Mouse (Mus musculus) MEL (cell line): ENCODE data around the gene Egflam. TPM values are rescaled to one million over a fixed set of nuclear protein-coding genes. Genes with fewer than 3 reads are reported as not detected.

Experiments used
- DNase-seq: peaks from one replicate; pipeline ENCODE4 v3.0.0; 2011; ENCODE audit warnings: low read depth, low spot score
- H3K27ac ChIP-seq: 2 replicates; pipeline ENCODE4 v1.5.1; 2012; ENCODE audit warnings: low read depth, mild to moderate bottlenecking, control low read depth, low read length, moderate library complexity; ENCODE audit not compliant: control insufficient read depth
- H3K27me3 ChIP-seq, 2 experiments: fragments of 150-350 bp in 1 of 2; sonication (generic) in 1 of 2; 2 replicates each; pipeline ENCODE4 v1.6.1; 2012; ENCODE audit warnings: low read length in 2 of 2, mild to moderate bottlenecking in 2 of 2, improper control_type of control experiment in 1 of 2, moderate library complexity in 1 of 2; ENCODE audit not compliant: insufficient read depth in 2 of 2, control insufficient read depth in 1 of 2
- H3K36me3 ChIP-seq, 2 experiments: 2 replicates each; pipeline ENCODE4 v1.6.1; 2012 to 2014; ENCODE audit warnings: low read length in 2 of 2, improper control_type of control experiment in 1 of 2, inconsistent platforms in 1 of 2, mild to moderate bottlenecking in 1 of 2; ENCODE audit not compliant: insufficient read depth in 2 of 2, control insufficient read depth in 1 of 2
- H3K4me1 ChIP-seq, 2 experiments: fragments of 150-350 bp in 1 of 2; sonication (generic) in 1 of 2; 2 replicates each; pipeline ENCODE4 v1.6.1; 2012; ENCODE audit warnings: low read length in 2 of 2, improper control_type of control experiment in 1 of 2, mild to moderate bottlenecking in 1 of 2; ENCODE audit not compliant: insufficient read depth in 2 of 2, control insufficient read depth in 1 of 2
- H3K4me3 ChIP-seq, 2 experiments: fragments of 150-350 bp in 1 of 2; sonication (generic) in 1 of 2; 2 replicates each; pipeline ENCODE4 v1.5.1; 2012; ENCODE audit warnings: low read depth in 2 of 2, low read length in 2 of 2, mild to moderate bottlenecking in 2 of 2, moderate library complexity in 2 of 2, control low read depth in 1 of 2, improper control_type of control experiment in 1 of 2; ENCODE audit not compliant: control insufficient read depth in 1 of 2, insufficient read depth in 1 of 2
- H3K79me2 ChIP-seq: 2 replicates; pipeline ENCODE4 v1.6.1; 2012; ENCODE audit warnings: mild to moderate bottlenecking, low read length, moderate library complexity; ENCODE audit not compliant: control insufficient read depth, poor library complexity, insufficient read depth
- H3K9ac ChIP-seq: 2 replicates; pipeline ENCODE4 v1.6.1; 2012; ENCODE audit warnings: low read depth, mild to moderate bottlenecking, control low read depth, low read length, moderate library complexity; ENCODE audit not compliant: control insufficient read depth, poor library complexity, severe bottlenecking
- H3K9me3 ChIP-seq: fragments of 150-350 bp; sonication (generic); replicated peaks from 2 replicates; pipeline ENCODE4 v1.6.1; 2012; ENCODE audit warnings: mild to moderate bottlenecking, low read length, improper control_type of control experiment, moderate library complexity; ENCODE audit not compliant: insufficient read depth
- BHLHE40 ChIP-seq: IDR thresholded peaks from 2 replicates; pipeline ENCODE4 v1.6.1; 2012; ENCODE audit warnings: low read depth, mild to moderate bottlenecking, inconsistent platforms, low read length, improper control_type of control experiment, borderline replicate concordance
- CHD2 ChIP-seq: IDR thresholded peaks from 2 replicates; pipeline ENCODE4 v1.6.1; 2011; ENCODE audit warnings: low read length, improper control_type of control experiment
- E2F4 ChIP-seq: IDR thresholded peaks from 2 replicates; pipeline ENCODE4 v1.6.1; 2011; ENCODE audit warnings: low read depth, low read length, improper control_type of control experiment, borderline replicate concordance
- ELF1 ChIP-seq: IDR thresholded peaks from 2 replicates; pipeline ENCODE4 v1.6.1; 2014; ENCODE audit warnings: low read depth, mild to moderate bottlenecking, inconsistent platforms, low read length, improper control_type of control experiment, moderate library complexity
- GATA1 ChIP-seq: IDR thresholded peaks from 2 replicates; pipeline ENCODE4 v1.6.1; 2011; ENCODE audit warnings: low read depth, low read length, improper control_type of control experiment
- JUND ChIP-seq: IDR thresholded peaks from 2 replicates; pipeline ENCODE4 v1.6.1; 2011; ENCODE audit warnings: low read depth, mild to moderate bottlenecking, improper control_type of control experiment, low read length
- KAT2A ChIP-seq: conservative IDR thresholded peaks from 2 replicates; pipeline ENCODE4 v1.6.1; 2012; ENCODE audit warnings: low read depth, low read length, improper control_type of control experiment, inconsistent platforms
- MAX ChIP-seq: IDR thresholded peaks from 2 replicates; pipeline ENCODE4 v1.6.1; 2011; ENCODE audit warnings: low read length, improper control_type of control experiment
- MAZ ChIP-seq: IDR thresholded peaks from 2 replicates; pipeline ENCODE4 v1.6.1; 2012; ENCODE audit warnings: low read depth, mild to moderate bottlenecking, inconsistent platforms, low read length, improper control_type of control experiment
- MYC ChIP-seq: IDR thresholded peaks from 2 replicates; pipeline ENCODE4 v1.6.1; 2011; ENCODE audit warnings: low read depth, mild to moderate bottlenecking, low read length, improper control_type of control experiment, moderate library complexity
- NRF1 ChIP-seq: IDR thresholded peaks from 2 replicates; pipeline ENCODE4 v1.6.1; 2014; ENCODE audit warnings: low read depth, mild to moderate bottlenecking, inconsistent platforms, low read length, improper control_type of control experiment, moderate library complexity; ENCODE audit not compliant: poor library complexity, insufficient read depth, severe bottlenecking
- POLR2AphosphoS2 ChIP-seq: IDR thresholded peaks from 2 replicates; pipeline ENCODE4 v1.6.1; 2011; ENCODE audit warnings: low read length, improper control_type of control experiment
- RAD21 ChIP-seq: IDR thresholded peaks from 2 replicates; pipeline ENCODE4 v1.6.1; 2011; ENCODE audit warnings: mild to moderate bottlenecking, low read depth, low read length, improper control_type of control experiment
- SIN3A ChIP-seq: IDR thresholded peaks from 2 replicates; pipeline ENCODE4 v1.6.1; 2012; ENCODE audit warnings: low read length, improper control_type of control experiment, inconsistent platforms
- TAL1 ChIP-seq: IDR thresholded peaks from 2 replicates; pipeline ENCODE4 v1.6.1; 2012; ENCODE audit warnings: mild to moderate bottlenecking, inconsistent platforms, low read length, moderate library complexity, mixed read lengths
- TCF12 ChIP-seq: IDR thresholded peaks from 2 replicates; pipeline ENCODE4 v1.6.1; 2014; ENCODE audit warnings: low read depth, mild to moderate bottlenecking, inconsistent platforms, low read length, improper control_type of control experiment, moderate library complexity
- UBTF ChIP-seq: IDR thresholded peaks from 2 replicates; pipeline ENCODE4 v1.6.1; 2012; ENCODE audit warnings: low read depth, mild to moderate bottlenecking, inconsistent platforms, low read length, improper control_type of control experiment, moderate library complexity, borderline replicate concordance; ENCODE audit not compliant: insufficient read depth
- USF1 ChIP-seq: IDR thresholded peaks from 2 replicates; pipeline ENCODE4 v1.6.1; 2014; ENCODE audit warnings: low read depth, mild to moderate bottlenecking, inconsistent platforms, low read length, improper control_type of control experiment, moderate library complexity
- USF2 ChIP-seq, 2 experiments: IDR thresholded peaks; 2 replicates each; pipeline ENCODE4 v1.6.1; 2011 to 2012; ENCODE audit warnings: improper control_type of control experiment in 2 of 2, low read length in 2 of 2, borderline replicate concordance in 1 of 2, inconsistent platforms in 1 of 2, low read depth in 1 of 2, mild to moderate bottlenecking in 1 of 2; ENCODE audit not compliant: insufficient read depth in 1 of 2
- ZKSCAN1 ChIP-seq: IDR thresholded peaks from 2 replicates; pipeline ENCODE4 v1.6.1; 2012; ENCODE audit warnings: low read depth, mild to moderate bottlenecking, inconsistent platforms, low read length, improper control_type of control experiment, moderate library complexity
- ZMIZ1 ChIP-seq: IDR thresholded peaks from 2 replicates; pipeline ENCODE4 v1.6.1; 2012; ENCODE audit warnings: low read depth, mild to moderate bottlenecking, inconsistent platforms, low read length, improper control_type of control experiment, moderate library complexity
- ZNF384 ChIP-seq: IDR thresholded peaks from 2 replicates; pipeline ENCODE4 v1.6.1; 2012; ENCODE audit warnings: low read depth, mild to moderate bottlenecking, inconsistent platforms, low read length, improper control_type of control experiment
- polyA plus RNA-seq, 2 experiments: library from polyadenylated mRNA; stranded (reverse) in 1 of 2; unstranded in 1 of 2; fragments of >175 nt in 1 of 2; fragments of >200 nt in 1 of 2; gene quantifications; 2 replicates each; pipeline versions ENCODE4 v1.2.1 to v1.2.4; 2012; ENCODE audit warnings: low replicate concordance in 2 of 2, low read depth in 1 of 2; ENCODE audit not compliant: insufficient read length in 2 of 2, insufficient read depth in 1 of 2, missing spikeins in 1 of 2
- total RNA-seq: library from RNA; depleted of rRNA; stranded (reverse); fragments of 300-350 nt; gene quantifications from 2 replicates; pipeline ENCODE4 v1.2.3, GENCODE M21; 2012

The Egflam gene
- total and polyA plus RNA-seq, 3 experiments = not detected

DNA sequence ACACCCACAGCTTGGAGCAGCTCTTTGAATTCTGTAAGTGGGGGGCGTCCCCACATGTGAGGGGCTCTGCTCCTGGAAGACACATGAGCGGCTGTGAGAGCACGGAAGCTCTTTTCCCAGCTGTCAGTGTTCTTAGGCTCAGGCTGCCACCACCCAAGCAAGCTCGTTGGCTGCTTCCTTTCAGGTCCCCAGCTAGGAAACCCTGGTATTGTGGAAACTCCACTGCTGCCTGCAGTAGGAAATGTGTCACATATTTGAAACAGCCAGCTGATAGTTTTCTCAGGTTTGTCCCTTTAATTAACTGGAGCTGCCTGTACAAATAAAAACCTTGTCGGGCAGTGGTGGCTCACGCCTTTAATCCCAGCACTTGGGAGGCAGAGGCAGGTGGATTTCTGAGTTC, 234.3 kb downstream of the Egflam start:
- Histone ChIP-seq H3K9ac (no peak overlapping the region), H3K4me3 (no peak overlapping the region), H3K36me3 (no peaks in the 10 kb centered on the region), H3K27me3 (no peaks in the 10 kb centered on the region; a peak in 1 of 4 replicates), H3K9me3 (no peaks in the 10 kb centered on the region), H3K27ac (no peak overlapping the region)
- DNase-seq = no peak
- TF ChIP-seq POLR2AphosphoS2 (no peak), UBTF (no peak), RAD21 (no peak), USF1 (no peak), GATA1 (no peak), TAL1 (no peak), NRF1 (no peak), BHLHE40 (no peak)
- TF ChIP-seq, all 39 proteins: peak for 0
- Histone ChIP-seq H3K79me2 (no peaks in the 10 kb centered on the region), H3K4me1 (no peaks in the 10 kb centered on the region)

DNA sequence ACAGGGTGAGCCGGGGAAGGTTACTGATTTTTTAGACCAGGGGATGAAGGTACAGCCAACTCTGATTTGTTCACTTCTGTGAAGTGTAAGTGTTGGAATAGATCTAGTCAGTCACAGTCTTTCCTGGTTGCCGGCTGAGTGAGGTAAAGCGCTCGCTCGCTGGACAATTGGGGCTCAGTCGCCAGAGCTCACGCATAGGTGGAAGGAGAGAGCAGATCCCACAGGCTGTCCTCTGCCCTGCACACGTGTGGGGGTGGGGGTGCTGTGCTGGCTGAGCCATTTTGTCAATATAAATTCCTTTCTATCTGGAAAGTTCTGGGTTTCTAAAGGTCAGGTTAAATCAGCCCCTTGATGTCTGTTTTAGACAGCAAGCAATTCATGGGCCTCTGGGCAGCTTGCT, 237.9 kb downstream of the Egflam start:
- Histone ChIP-seq H3K4me1 (no peaks in the 10 kb centered on the region), H3K36me3 (no peaks in the 10 kb centered on the region), H3K79me2 (no peaks in the 10 kb centered on the region), H3K9ac (no peak overlapping the region), H3K27me3 (no peaks in the 10 kb centered on the region; a peak in 1 of 4 replicates), H3K4me3 (no peak overlapping the region), H3K27ac (no peak overlapping the region), H3K9me3 (no peaks in the 10 kb centered on the region)
- TF ChIP-seq JUND (no peak), RAD21 (no peak), ZMIZ1 (no peak), ZNF384 (no peak), ELF1 (no peak), TCF12 (no peak), E2F4 (no peak), KAT2A (no peak), USF2 (IDR thresholded peaks at IDR 0.05; ENCODE audit: borderline replicate concordance in 1 of 2, insufficient read depth in 1 of 2, low read depth in 1 of 2, low read length in 2 of 2) (no peak), POLR2AphosphoS2 (no peak), NRF1 (no peak), MAX (no peak), UBTF (no peak), USF1 (no peak), SIN3A (no peak), MAZ (no peak), ZKSCAN1 (no peak), CHD2 (no peak), MYC (no peak)
- no peak for DNase-seq
